Mouse (Mus musculus): ENCODE measurements around the gene Serpinb1c. TPM values are rescaled to one million over a fixed set of nuclear protein-coding genes. Genes with fewer than 3 reads are reported as not detected.
A peak's percentile ranks its signal among the peaks of the same experiment; 100 is the strongest.
"Not testable (repeated sequence)": the region's sequence is repeated elsewhere in the genome, so short reads cannot be mapped to it uniquely, and the experiment has no call there.

The Serpinb1c gene
- total and polyA plus RNA-seq, 3 experiments, result not detected

- DNase-seq (ENCODE audit: low read depth, low spot score), result peak; percentile 83
- no peaks in the 10 kb centered on the region for H3K9me3 ChIP-seq (replicated peaks; ENCODE audit: insufficient read depth, low read length)
- H3K27me3 ChIP-seq (ENCODE audit: control insufficient read depth in 1 of 2, insufficient read depth in 2 of 2, low read length in 2 of 2), result no peaks in the 10 kb centered on the region; a peak in 1 of 4 replicates
Observed at GRCm38 (mm10) chr13:32866484-32866883, 31.5 kb downstream of the Serpinb1c start.

GRCm38 (mm10) chr13:32865591-32865990, 32.4 kb downstream of the Serpinb1c start:
- TF ChIP-seq CTCF (IDR thresholded peaks at IDR 0.05 in 2 of 3, conservative IDR thresholded peaks at IDR 0.05 in 1 of 3; ENCODE audit: control insufficient read depth in 1 of 3, insufficient read depth in 1 of 3, low read depth in 2 of 3, low read length in 3 of 3, poor library complexity in 1 of 3, severe bottlenecking in 1 of 3), result peak in 1 of 3 experiments; percentile 11; a peak in 2 of 6 replicates
- TF ChIP-seq E2F4 (IDR thresholded peaks at IDR 0.05; ENCODE audit: borderline replicate concordance, low read depth, low read length), result no peak
- Histone ChIP-seq H3K4me1 (ENCODE audit: control insufficient read depth in 1 of 2, insufficient read depth in 2 of 2, low read length in 2 of 2) (peaks cover 0 to 4% of the 10 kb centered on the region in 2 experiments; a peak in 2 of 4 replicates), H3K9ac (ENCODE audit: control insufficient read depth, low read depth, low read length, poor library complexity, severe bottlenecking) (no peak overlapping the region), H3K79me2 (ENCODE audit: control insufficient read depth, insufficient read depth, low read length, poor library complexity) (no peaks in the 10 kb centered on the region), H3K4me3 (ENCODE audit: control insufficient read depth in 1 of 2, insufficient read depth in 1 of 2, low read depth in 2 of 2, low read length in 2 of 2) (no peak overlapping the region), H3K9me3 (replicated peaks; ENCODE audit: insufficient read depth, low read length) (no peaks in the 10 kb centered on the region), H3K27ac (ENCODE audit: control insufficient read depth, low read depth, low read length) (no peak overlapping the region), H3K36me3 (ENCODE audit: control insufficient read depth in 1 of 2, insufficient read depth in 2 of 2, low read length in 2 of 2) (no peaks in the 10 kb centered on the region), H3K27me3 (ENCODE audit: control insufficient read depth in 1 of 2, insufficient read depth in 2 of 2, low read length in 2 of 2) (no peaks in the 10 kb centered on the region; a peak in 1 of 4 replicates)
- DNase-seq (ENCODE audit: low read depth, low spot score), result no peak

More at GRCm38 (mm10) chr13:32866484-32866883, 31.5 kb downstream of the Serpinb1c start:
- TF ChIP-seq GATA1 (IDR thresholded peaks at IDR 0.05; ENCODE audit: low read depth, low read length) (no peak), MEF2A (IDR thresholded peaks at IDR 0.05; ENCODE audit: extremely low read depth, insufficient replicate concordance, low read depth, low read length, poor library complexity, severe bottlenecking) (no peak), RAD21 (IDR thresholded peaks at IDR 0.05; ENCODE audit: low read depth, low read length) (peak; percentile 68), ZNF384 (IDR thresholded peaks at IDR 0.05; ENCODE audit: low read depth, low read length) (no peak), ELF1 (IDR thresholded peaks at IDR 0.05; ENCODE audit: low read depth, low read length) (no peak), MYB (IDR thresholded peaks at IDR 0.05; ENCODE audit: low read depth, low read length) (no peak), KAT2A (conservative IDR thresholded peaks at IDR 0.05; ENCODE audit: low read depth, low read length) (no peak), MAFK (IDR thresholded peaks at IDR 0.05; ENCODE audit: borderline replicate concordance, low read depth, low read length) (no peak), TCF12 (IDR thresholded peaks at IDR 0.05; ENCODE audit: low read depth, low read length) (no peak), ETS1 (IDR thresholded peaks at IDR 0.05; ENCODE audit: low read depth, low read length) (no peak), MYC (IDR thresholded peaks at IDR 0.05; ENCODE audit: low read depth, low read length) (0 out of 2 replicates have a peak, but pooled peaks have one; percentile 30), ZC3H11A (IDR thresholded peaks at IDR 0.05; ENCODE audit: low read depth, low read length) (no peak), BHLHE40 (IDR thresholded peaks at IDR 0.05; ENCODE audit: borderline replicate concordance, low read depth, low read length) (no peak), SMC3 (IDR thresholded peaks at IDR 0.05; ENCODE audit: low read depth, low read length) (peak; percentile 67), RCOR1 (IDR thresholded peaks at IDR 0.05; ENCODE audit: low read depth, low read length) (no peak), CTCF (IDR thresholded peaks at IDR 0.05 in 2 of 3, conservative IDR thresholded peaks at IDR 0.05 in 1 of 3; ENCODE audit: control insufficient read depth in 1 of 3, insufficient read depth in 1 of 3, low read depth in 2 of 3, low read length in 3 of 3, poor library complexity in 1 of 3, severe bottlenecking in 1 of 3) (peak; percentile 83 to 91 (median 83)), POLR2AphosphoS5 (IDR thresholded peaks at IDR 0.05; ENCODE audit: borderline replicate concordance, low read depth, low read length) (no peak), CHD1 (IDR thresholded peaks at IDR 0.05; ENCODE audit: low read depth, low read length) (no peak), USF2 (IDR thresholded peaks at IDR 0.05; ENCODE audit: borderline replicate concordance in 1 of 2, insufficient read depth in 1 of 2, low read depth in 1 of 2, low read length in 2 of 2) (no peak), MAX (IDR thresholded peaks at IDR 0.05; ENCODE audit: low read length) (no peak), USF1 (IDR thresholded peaks at IDR 0.05; ENCODE audit: low read depth, low read length) (no peak)
- Histone ChIP-seq H3K79me2 (ENCODE audit: control insufficient read depth, insufficient read depth, low read length, poor library complexity) (no peaks in the 10 kb centered on the region), H3K36me3 (ENCODE audit: control insufficient read depth in 1 of 2, insufficient read depth in 2 of 2, low read length in 2 of 2) (no peaks in the 10 kb centered on the region), H3K9ac (ENCODE audit: control insufficient read depth, low read depth, low read length, poor library complexity, severe bottlenecking) (no peak overlapping the region), H3K27ac (ENCODE audit: control insufficient read depth, low read depth, low read length) (no peak overlapping the region), H3K4me1 (ENCODE audit: control insufficient read depth in 1 of 2, insufficient read depth in 2 of 2, low read length in 2 of 2) (peaks cover 0 to 4% of the 10 kb centered on the region in 2 experiments; a peak in 2 of 4 replicates), H3K4me3 (ENCODE audit: control insufficient read depth in 1 of 2, insufficient read depth in 1 of 2, low read depth in 2 of 2, low read length in 2 of 2) (no peak overlapping the region)

GRCm38 (mm10) chr13:32864529-32864928, 33.5 kb downstream of the Serpinb1c start:
- not testable (repeated sequence) for H3K27me3 ChIP-seq (ENCODE audit: control insufficient read depth in 1 of 2, insufficient read depth in 2 of 2, low read length in 2 of 2); DNase-seq (ENCODE audit: low read depth, low spot score); H3K36me3 ChIP-seq (ENCODE audit: control insufficient read depth in 1 of 2, insufficient read depth in 2 of 2, low read length in 2 of 2); H3K4me1 ChIP-seq (ENCODE audit: control insufficient read depth in 1 of 2, insufficient read depth in 2 of 2, low read length in 2 of 2); H3K27ac ChIP-seq (ENCODE audit: control insufficient read depth, low read depth, low read length); H3K79me2 ChIP-seq (ENCODE audit: control insufficient read depth, insufficient read depth, low read length, poor library complexity); H3K9ac ChIP-seq (ENCODE audit: control insufficient read depth, low read depth, low read length, poor library complexity, severe bottlenecking); H3K9me3 ChIP-seq (replicated peaks; ENCODE audit: insufficient read depth, low read length); H3K4me3 ChIP-seq (ENCODE audit: control insufficient read depth in 1 of 2, insufficient read depth in 1 of 2, low read depth in 2 of 2, low read length in 2 of 2)

Data from MEL (cell line).